Mouse (Mus musculus) frontal cortex, adult (tissue): ENCODE results near the gene Txlna.

Experiments
- ATAC-seq: cut with Nextera tagmentation; 2 replicates; pipeline ENCODE4 v1.9.2; 2017; ENCODE audit warnings: mild to moderate bottlenecking, moderate library complexity, mixed read lengths; ENCODE audit not compliant: low TSS enrichment

Txlna gene

DNA sequence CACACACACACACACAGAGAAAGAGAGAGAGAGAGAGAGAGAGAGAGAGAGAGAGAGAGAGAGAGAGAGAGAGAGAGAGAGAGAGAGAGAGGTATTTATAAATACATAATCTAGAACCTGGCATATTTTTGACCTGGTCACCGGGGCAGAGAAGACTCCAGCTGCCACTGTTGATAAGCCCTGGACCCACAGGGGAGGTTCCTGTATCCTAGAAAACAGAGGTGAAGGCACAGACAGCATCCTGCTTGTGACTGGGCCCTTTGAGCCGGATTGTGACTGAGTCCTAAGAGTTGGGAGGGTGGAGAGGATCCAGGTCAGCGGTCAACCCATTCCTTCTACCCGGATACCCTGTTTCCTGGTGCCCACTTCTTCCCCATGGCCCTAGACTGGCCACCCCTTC lies 52.0 kb downstream of the Txlna start:
- ATAC-seq, result no peak

DNA sequence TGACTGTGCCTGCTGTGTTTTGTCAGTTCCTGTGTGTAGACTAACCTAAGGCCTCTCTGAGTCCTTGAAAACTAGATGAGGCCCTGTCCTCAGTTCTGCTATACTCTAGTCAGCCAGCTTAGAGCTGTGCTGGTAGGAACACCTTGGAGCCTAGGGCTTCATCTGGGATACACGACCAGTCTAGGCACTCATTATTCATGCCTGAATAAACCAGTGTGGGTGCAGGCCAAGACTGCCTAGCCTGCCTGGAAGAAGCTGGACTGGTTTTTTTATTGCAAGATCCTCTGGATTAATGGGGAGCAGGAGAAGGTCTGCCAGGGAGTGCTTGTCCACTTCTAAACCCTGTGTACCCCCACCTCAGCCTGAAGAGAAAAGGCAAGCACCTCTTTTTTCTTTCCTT lies 53.9 kb downstream of the Txlna start:
- ATAC-seq, result no peak

DNA sequence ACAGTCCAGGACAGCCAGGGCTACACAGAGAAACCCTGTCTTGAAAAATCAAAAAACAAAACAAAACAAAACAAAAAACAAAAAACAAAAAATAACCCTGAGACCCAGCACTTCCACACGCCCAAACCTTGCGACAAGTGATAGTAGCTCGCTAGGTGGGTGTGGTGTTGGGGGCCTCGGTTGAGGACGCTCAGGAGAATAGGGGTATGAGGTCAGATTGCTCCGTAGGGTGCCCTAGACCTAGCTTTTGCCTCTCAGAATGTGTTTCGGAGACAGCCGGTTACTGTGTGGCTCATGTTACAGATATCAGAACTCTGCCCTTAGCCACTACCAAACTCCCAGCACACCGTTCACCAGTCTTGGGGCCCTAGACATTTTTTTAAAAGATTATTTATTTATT lies 55.1 kb downstream of the Txlna start:
- ATAC-seq, result no peak

DNA sequence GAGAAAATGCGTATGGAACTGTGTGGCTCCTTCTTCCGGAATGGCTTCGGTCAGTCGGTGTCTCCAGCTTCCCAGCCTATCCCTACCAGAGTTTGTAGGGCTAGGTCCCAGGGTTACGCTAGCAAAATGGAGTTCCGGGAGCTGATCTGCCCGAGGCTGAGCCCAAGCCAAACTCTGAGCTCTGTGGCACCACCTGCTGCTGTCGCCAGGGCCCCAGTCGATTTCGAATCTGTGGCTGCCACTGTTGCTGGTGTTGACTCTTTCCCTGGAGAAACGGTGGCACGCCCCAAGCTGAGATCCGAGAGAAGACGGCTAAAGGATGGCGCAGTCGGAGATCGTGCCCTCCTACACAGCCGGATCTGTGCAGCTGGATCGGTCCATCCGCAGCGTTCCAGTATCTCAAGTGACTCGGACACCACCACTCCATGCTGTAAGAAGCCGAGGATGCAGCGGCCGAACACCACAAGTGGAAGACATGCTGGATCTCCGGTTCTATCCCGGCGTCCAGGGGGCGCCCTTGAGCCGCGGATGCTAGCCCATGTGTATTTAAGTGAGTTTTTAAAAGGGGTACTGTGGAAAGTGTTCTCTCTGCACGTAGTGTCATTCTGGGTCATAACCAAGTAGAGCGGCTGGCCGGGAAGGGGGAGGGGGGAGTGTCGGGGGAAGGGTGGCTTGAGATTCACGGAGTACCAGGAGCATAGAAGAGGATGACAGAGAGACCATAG lies 55.8 kb downstream of the Txlna start:
- ATAC-seq, result peak; percentile 80

DNA sequence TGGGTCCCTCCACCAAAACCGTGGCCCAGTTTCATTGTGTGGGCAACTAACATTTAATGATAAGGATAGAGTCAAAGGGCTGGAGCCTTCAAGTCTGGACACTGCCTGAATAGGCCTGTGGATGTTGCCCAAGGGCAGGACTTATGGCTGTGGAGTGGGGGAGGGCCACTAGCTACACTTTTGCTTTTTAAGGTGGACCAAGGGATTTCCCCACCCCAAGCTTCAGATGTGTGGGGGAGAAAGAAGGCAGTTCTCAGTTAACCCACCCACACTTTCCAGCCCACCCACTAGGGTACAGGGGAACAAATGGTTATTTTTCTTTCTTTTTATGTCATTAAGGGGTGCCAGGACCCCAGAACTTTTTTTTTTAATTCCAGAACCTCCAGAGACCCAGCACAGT lies 56.5 kb downstream of the Txlna start:
- no peak for ATAC-seq

DNA sequence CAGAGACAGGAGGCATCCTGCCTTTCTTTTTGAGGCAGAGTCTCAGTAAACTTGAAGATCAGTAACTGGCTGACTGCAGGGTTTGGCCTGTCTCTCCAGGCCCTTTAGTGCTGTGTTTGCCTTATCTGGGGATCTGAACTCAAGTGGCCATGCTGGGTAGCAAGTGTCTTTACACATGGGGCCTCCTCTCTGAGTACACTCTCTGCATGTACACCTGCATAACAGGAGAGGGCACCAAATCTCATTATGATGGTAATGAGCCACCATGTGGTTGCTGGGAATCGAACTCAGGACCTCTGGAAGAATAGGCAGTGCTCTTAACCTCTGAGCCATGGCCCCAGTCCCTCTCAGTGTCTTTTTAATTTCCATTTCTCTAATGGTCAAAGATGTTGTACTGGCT lies 58.6 kb downstream of the Txlna start:
- no peak for ATAC-seq

DNA sequence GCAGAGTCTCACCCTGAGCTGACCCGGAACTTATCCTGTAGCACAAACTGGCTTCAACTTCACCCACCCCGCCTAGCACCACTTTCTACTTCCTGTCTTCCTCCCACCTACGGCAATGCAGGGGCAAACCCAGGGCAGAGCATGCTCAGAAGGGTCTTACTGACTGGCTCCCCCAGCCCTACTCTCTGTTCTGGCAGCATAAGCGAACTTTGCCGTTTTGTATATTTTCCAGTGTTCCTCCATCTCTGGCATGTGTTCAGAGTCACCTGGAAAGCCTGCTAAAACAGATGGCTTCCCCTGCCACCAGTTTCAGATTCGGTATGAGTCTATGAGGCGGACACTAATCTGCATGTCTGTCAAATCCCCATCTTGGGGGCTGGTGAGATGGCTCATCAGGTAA lies 60.5 kb downstream of the Txlna start:
- no peak for ATAC-seq

DNA sequence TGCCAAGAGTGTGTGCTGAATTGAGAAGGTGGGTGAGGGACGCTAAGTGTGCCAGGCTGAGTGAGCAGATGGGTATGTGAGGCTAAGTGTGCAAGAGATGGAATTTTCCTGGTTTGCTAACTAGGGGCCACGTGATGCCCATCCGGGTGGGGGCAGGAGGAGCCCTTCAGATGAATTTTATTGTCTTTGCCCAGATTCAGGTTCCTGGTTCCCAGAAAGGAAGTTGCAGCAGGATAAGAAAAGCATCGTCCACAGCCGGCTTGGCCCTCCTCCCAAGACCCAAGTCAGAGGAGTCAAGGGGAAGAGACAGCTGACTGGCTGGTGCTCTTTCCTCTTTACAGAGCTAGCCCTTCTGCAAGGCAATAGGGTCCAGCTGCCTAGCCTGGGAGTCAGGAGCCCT lies 62.4 kb downstream of the Txlna start, which contains the start of gene Fam167b:
Gene Fam167b (minus strand): TSS at position 84 of the 400 bp plus-strand sequence.
- no peak for ATAC-seq

DNA sequence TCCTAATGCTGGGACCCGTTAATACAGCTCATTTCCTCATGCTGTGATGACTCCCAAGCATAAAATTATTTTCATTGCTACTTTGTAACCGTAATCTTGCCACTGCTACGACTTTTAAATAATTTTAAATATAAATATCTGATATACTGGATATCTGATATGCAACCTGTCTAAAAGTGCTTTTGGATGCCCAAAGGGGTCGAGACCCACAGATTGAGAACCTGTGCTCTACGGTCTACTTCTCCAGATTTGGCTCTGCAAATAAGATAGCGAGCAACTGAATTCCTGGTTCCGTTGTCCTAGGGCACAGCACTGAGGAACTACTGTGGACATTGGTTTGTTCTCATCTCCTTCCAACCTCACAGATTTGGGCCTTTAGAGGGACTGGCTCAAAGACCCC lies 63.2 kb downstream of the Txlna start:
- no peak for ATAC-seq

DNA sequence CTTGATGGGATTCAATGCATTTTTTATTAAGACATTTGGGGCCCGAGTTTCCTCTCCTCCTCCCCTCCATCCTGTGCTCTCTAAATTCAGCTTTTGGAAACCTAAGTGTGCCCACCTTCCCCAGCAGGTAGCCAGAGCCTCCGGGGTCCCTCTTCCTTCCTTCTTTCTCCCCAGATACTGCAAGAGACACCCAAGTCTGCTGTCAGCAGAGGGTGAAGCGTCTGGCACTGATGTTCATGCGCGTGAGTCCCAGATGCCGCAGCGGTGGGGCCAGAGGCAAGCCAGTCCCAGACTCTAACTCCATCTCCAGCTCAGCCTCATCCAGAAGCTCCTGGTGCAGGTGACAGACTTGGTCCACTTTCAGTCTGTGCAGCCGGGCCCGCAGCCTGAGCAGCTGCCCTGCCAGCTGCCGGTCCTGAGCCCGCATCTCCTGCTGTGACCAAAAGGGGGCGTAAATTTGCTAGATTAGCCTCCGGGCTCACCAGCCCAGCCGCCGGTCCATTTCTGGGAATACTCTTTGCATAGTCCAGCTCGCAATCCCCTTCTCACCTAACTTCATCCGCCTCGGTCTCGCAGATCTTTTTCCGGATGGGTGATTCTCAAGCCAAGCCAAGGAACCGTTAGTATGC lies 63.9 kb downstream of the Txlna start:
- ATAC-seq, result no peak; the same call in 1 of the 2 replicates
